Mouse (Mus musculus) heart, embryonic 13.5 days (tissue): ENCODE measurements around the gene Tmem163. TPM values are rescaled to one million over a fixed set of nuclear protein-coding genes. Genes with fewer than 3 reads are reported as not detected.

ENCODE experiments used
- ATAC-seq: fragments of 200-750 bp; cut with Nextera tagmentation; 2 replicates; pipeline ENCODE4 v1.8.0; 2017; ENCODE audit warnings: moderate TSS enrichment; ENCODE audit not compliant: insufficient number of reproducible peaks, low FRiP score, low TSS enrichment; ENCODE audit errors: extremely low read depth
- H3K27ac ChIP-seq: fragments of 300-500 bp; sonication (generic); replicated peaks from 2 replicates; pipeline ENCODE4 v1.5.1; 2015; ENCODE audit warnings: moderate library complexity, mild to moderate bottlenecking, inconsistent platforms
- H3K27me3 ChIP-seq: fragments of 300-500 bp; sonication (generic); replicated peaks from 2 replicates; pipeline ENCODE4 v1.6.1; 2015; ENCODE audit warnings: mild to moderate bottlenecking, inconsistent platforms
- H3K36me3 ChIP-seq: fragments of 300-500 bp; sonication (generic); 2 replicates; pipeline ENCODE4 v1.6.1; 2015; ENCODE audit warnings: mild to moderate bottlenecking, inconsistent platforms
- H3K4me1 ChIP-seq: fragments of 300-500 bp; sonication (generic); 2 replicates; pipeline ENCODE4 v1.6.1; 2015; ENCODE audit warnings: inconsistent platforms
- H3K4me2 ChIP-seq: fragments of 300-500 bp; sonication (generic); 2 replicates; pipeline ENCODE4 v1.6.1; 2015; ENCODE audit warnings: inconsistent platforms, mild to moderate bottlenecking, moderate library complexity
- H3K4me3 ChIP-seq: fragments of 300-500 bp; sonication (generic); 2 replicates; pipeline ENCODE4 v1.5.1; 2015; ENCODE audit warnings: moderate library complexity, mild to moderate bottlenecking, inconsistent platforms
- H3K9ac ChIP-seq: fragments of 300-500 bp; sonication (generic); 2 replicates; pipeline ENCODE4 v1.6.1; 2015; ENCODE audit warnings: inconsistent platforms, mild to moderate bottlenecking, moderate library complexity
- H3K9me3 ChIP-seq: fragments of 300-500 bp; sonication (generic); 2 replicates; pipeline ENCODE4 v1.6.1; 2016; ENCODE audit warnings: inconsistent platforms
- WGBS: fragments of 180-500 bp; shearing (Covaris S2); methylation state at CpG from one replicate; pipeline ENCODE4 v1.1.7; 2015; ENCODE audit warnings: mixed read lengths; 5-methylcytosine and 5-hydroxymethylcytosine counted together
- polyA plus RNA-seq: library from polyadenylated mRNA; unstranded; fragments of >200 nt; fragmentation: Nextera tagmentation; extraction: Ambion mirVana; gene quantifications from 2 replicates; pipeline ENCODE4 v1.2.1, GENCODE M21; 2015

Tmem163 gene
- polyA plus RNA-seq, 1 experiment from 2014 or later, result 22.4 TPM

GRCm38 (mm10) chr1:127589542-127589941, 89.8 kb downstream of the Tmem163 start:
- no peak for ATAC-seq
- Histone ChIP-seq H3K4me2 (no peak overlapping the region), H3K27me3 (no peaks in the 10 kb centered on the region), H3K9ac (no peak overlapping the region), H3K4me3 (no peak overlapping the region), H3K36me3 (no peaks in the 10 kb centered on the region), H3K4me1 (peaks cover 17% of the 10 kb centered on the region; the same call in 1 of the 2 replicates), H3K9me3 (no peaks in the 10 kb centered on the region), H3K27ac (peak overlapping the region; percentile 37; the same call in 1 of the 2 replicates)
- WGBS, result 37% methylated on average over 3 of the region's 3 CpGs

GRCm38 (mm10) chr1:127587071-127587470, 92.3 kb downstream of the Tmem163 start:
- H3K4me2 ChIP-seq, result no peak overlapping the region
- no peak overlapping the region for H3K9ac ChIP-seq
- H3K27me3 ChIP-seq, result no peaks in the 10 kb centered on the region
- WGBS, result 87% methylated on average over 5 of the region's 5 CpGs
- no peaks in the 10 kb centered on the region for H3K9me3 ChIP-seq
- no peak overlapping the region for H3K4me3 ChIP-seq
- H3K4me1 ChIP-seq, result peaks cover 17% of the 10 kb centered on the region; the same call in 1 of the 2 replicates
- ATAC-seq, result no peak
- H3K27ac ChIP-seq, result no peak overlapping the region
- no peaks in the 10 kb centered on the region for H3K36me3 ChIP-seq

GRCm38 (mm10) chr1:127586156-127586555, 93.2 kb downstream of the Tmem163 start:
- no peak overlapping the region for H3K27ac ChIP-seq
- no peak for ATAC-seq
- H3K27me3 ChIP-seq, result no peaks in the 10 kb centered on the region
- WGBS, result 91% methylated on average over 1 of the region's 1 CpGs
- peaks cover 17% of the 10 kb centered on the region; the same call in 1 of the 2 replicates for H3K4me1 ChIP-seq
- no peak overlapping the region for H3K4me2 ChIP-seq
- H3K36me3 ChIP-seq, result no peaks in the 10 kb centered on the region
- no peak overlapping the region for H3K9ac ChIP-seq
- H3K4me3 ChIP-seq, result no peak overlapping the region
- no peaks in the 10 kb centered on the region for H3K9me3 ChIP-seq

GRCm38 (mm10) chr1:127577981-127578380, 101.4 kb downstream of the Tmem163 start:
- Histone ChIP-seq H3K27ac (no peak overlapping the region), H3K9me3 (no peaks in the 10 kb centered on the region), H3K4me3 (no peak overlapping the region), H3K27me3 (no peaks in the 10 kb centered on the region), H3K4me1 (peaks cover 17% of the 10 kb centered on the region), H3K9ac (no peak overlapping the region), H3K36me3 (no peaks in the 10 kb centered on the region), H3K4me2 (no peak overlapping the region)
- ATAC-seq, result no peak
- WGBS, result 80% methylated on average over 5 of the region's 5 CpGs

GRCm38 (mm10) chr1:127577083-127577482, 102.3 kb downstream of the Tmem163 start:
- no peak for ATAC-seq
- H3K4me2 ChIP-seq, result no peak overlapping the region
- H3K27ac ChIP-seq, result no peak overlapping the region
- no peaks in the 10 kb centered on the region for H3K27me3 ChIP-seq
- WGBS, result 82% methylated on average over 7 of the region's 7 CpGs
- peaks cover 17% of the 10 kb centered on the region for H3K4me1 ChIP-seq
- no peaks in the 10 kb centered on the region for H3K36me3 ChIP-seq
- H3K9ac ChIP-seq, result no peak overlapping the region
- H3K4me3 ChIP-seq, result no peak overlapping the region
- H3K9me3 ChIP-seq, result no peaks in the 10 kb centered on the region

GRCm38 (mm10) chr1:127576563-127576962, 102.8 kb downstream of the Tmem163 start:
- Histone ChIP-seq H3K36me3 (no peaks in the 10 kb centered on the region), H3K27ac (no peak overlapping the region), H3K4me3 (no peak overlapping the region), H3K4me1 (peaks cover 17% of the 10 kb centered on the region), H3K27me3 (no peaks in the 10 kb centered on the region), H3K4me2 (no peak overlapping the region), H3K9me3 (no peaks in the 10 kb centered on the region), H3K9ac (no peak overlapping the region)
- 54% methylated on average over 8 of the region's 8 CpGs for WGBS
- ATAC-seq, result no peak

- H3K4me1 ChIP-seq, result peaks cover 17% of the 10 kb centered on the region
- no peak overlapping the region for H3K4me3 ChIP-seq
- no peaks in the 10 kb centered on the region for H3K36me3 ChIP-seq
- ATAC-seq, result no peak
- H3K4me2 ChIP-seq, result no peak overlapping the region
- no peak overlapping the region for H3K27ac ChIP-seq
- H3K9me3 ChIP-seq, result no peaks in the 10 kb centered on the region
- no peak overlapping the region for H3K9ac ChIP-seq
- no peaks in the 10 kb centered on the region for H3K27me3 ChIP-seq
- WGBS, result 36% methylated on average over 3 of the region's 3 CpGs
Observed at GRCm38 (mm10) chr1:127576143-127576542, 103.2 kb downstream of the Tmem163 start.

GRCm38 (mm10) chr1:127575692-127576091, 103.7 kb downstream of the Tmem163 start:
- H3K27me3 ChIP-seq, result no peaks in the 10 kb centered on the region
- peaks cover 17% of the 10 kb centered on the region for H3K4me1 ChIP-seq
- no peak overlapping the region for H3K9ac ChIP-seq
- H3K4me3 ChIP-seq, result no peak overlapping the region
- ATAC-seq, result no peak
- H3K27ac ChIP-seq, result no peak overlapping the region
- H3K9me3 ChIP-seq, result no peaks in the 10 kb centered on the region
- H3K4me2 ChIP-seq, result no peak overlapping the region
- no peaks in the 10 kb centered on the region for H3K36me3 ChIP-seq
- 20% methylated on average over 4 of the region's 4 CpGs for WGBS

- Histone ChIP-seq H3K9ac (no peak overlapping the region), H3K4me1 (peaks cover 15% of the 10 kb centered on the region), H3K36me3 (no peaks in the 10 kb centered on the region), H3K9me3 (no peaks in the 10 kb centered on the region; the same call in 1 of the 2 replicates), H3K27ac (no peak overlapping the region), H3K4me2 (no peak overlapping the region), H3K27me3 (no peaks in the 10 kb centered on the region), H3K4me3 (no peak overlapping the region)
- no peak for ATAC-seq
- 83% methylated on average over 3 of the region's 3 CpGs for WGBS
Observed at GRCm38 (mm10) chr1:127573186-127573585, 106.2 kb downstream of the Tmem163 start.

- Histone ChIP-seq H3K4me3 (no peak overlapping the region), H3K9me3 (no peaks in the 10 kb centered on the region; the same call in 1 of the 2 replicates), H3K4me1 (no peaks in the 10 kb centered on the region), H3K27me3 (no peaks in the 10 kb centered on the region), H3K27ac (no peak overlapping the region), H3K9ac (no peak overlapping the region), H3K4me2 (no peak overlapping the region), H3K36me3 (no peaks in the 10 kb centered on the region)
- WGBS, result 68% methylated on average over 3 of the region's 3 CpGs
- ATAC-seq, result no peak
Observed at GRCm38 (mm10) chr1:127568641-127569040, 110.7 kb downstream of the Tmem163 start.

GRCm38 (mm10) chr1:127556486-127556845, 122.9 kb downstream of the Tmem163 start:
- Histone ChIP-seq H3K4me1 (no peaks in the 10 kb centered on the region), H3K4me2 (no peak overlapping the region), H3K4me3 (no peak overlapping the region), H3K27ac (no peak overlapping the region), H3K36me3 (no peaks in the 10 kb centered on the region), H3K9ac (no peak overlapping the region), H3K27me3 (no peaks in the 10 kb centered on the region), H3K9me3 (no peaks in the 10 kb centered on the region)
- no peak for ATAC-seq
- WGBS, result 61% methylated on average over 2 of the region's 2 CpGs

- no peak overlapping the region for H3K9ac ChIP-seq
Observed at GRCm38 (mm10) chr1:127555822-127556485, 123.4 kb downstream of the Tmem163 start.

More at GRCm38 (mm10) chr1:127555822-127556485, 123.4 kb downstream of the Tmem163 start:
- H3K4me2 ChIP-seq, result no peak overlapping the region
- H3K27ac ChIP-seq, result no peak overlapping the region
- 73% methylated on average over 6 of the region's 6 CpGs for WGBS
- no peaks in the 10 kb centered on the region for H3K27me3 ChIP-seq
- H3K4me3 ChIP-seq, result no peak overlapping the region
- H3K4me1 ChIP-seq, result no peaks in the 10 kb centered on the region
- ATAC-seq, result no peak
- no peaks in the 10 kb centered on the region for H3K36me3 ChIP-seq
- H3K9me3 ChIP-seq, result no peaks in the 10 kb centered on the region
